Mouse (Mus musculus): Measurements from ENCODE around the gene Pitpnc1. TPM values are rescaled to one million over a fixed set of nuclear protein-coding genes. Genes with fewer than 3 reads are reported as not detected.
A peak's percentile ranks its signal among the peaks of the same experiment; 100 is the strongest.
"Not testable (repeated sequence)": the region's sequence is repeated elsewhere in the genome, so short reads cannot be mapped to it uniquely, and the experiment has no call there.

Pitpnc1 gene
- polyA plus RNA-seq (2012; rRNA removed), result 25.3 and 26.6 TPM in 2 replicates

DNA sequence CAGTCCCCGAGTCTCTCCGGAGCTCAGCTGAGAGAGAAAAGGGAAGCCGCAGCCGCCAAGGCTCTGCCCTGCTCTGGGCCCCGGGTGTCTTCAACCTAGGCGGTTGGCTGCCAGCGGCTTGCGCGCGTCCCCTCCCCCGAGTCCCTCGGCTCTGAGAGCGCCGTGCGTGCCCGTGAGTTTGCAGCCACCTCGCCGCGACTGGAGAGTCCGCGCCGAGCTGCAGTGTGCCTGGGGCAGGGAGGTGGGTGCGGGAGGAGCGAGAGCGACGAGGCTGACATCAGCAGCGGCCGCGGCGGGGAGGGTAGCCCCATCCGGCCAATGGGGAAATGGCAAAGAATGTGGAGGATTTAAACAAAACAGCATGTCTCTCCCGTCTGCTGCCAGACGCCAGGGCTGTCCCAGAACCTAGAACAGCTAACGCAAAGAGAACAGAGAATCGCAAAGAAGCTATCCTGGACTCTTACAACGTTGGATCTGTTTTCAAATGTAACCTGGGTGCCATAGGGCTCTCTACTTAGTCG, at the start of gene Pitpnc1:
Gene Pitpnc1 (minus strand): TSS at position 179 of the 521 bp plus-strand sequence.
- peak; percentile 68 to 86 for DNase-seq (ENCODE audit: extremely low spot score in 1 of 2, low spot score in 1 of 2)

DNA sequence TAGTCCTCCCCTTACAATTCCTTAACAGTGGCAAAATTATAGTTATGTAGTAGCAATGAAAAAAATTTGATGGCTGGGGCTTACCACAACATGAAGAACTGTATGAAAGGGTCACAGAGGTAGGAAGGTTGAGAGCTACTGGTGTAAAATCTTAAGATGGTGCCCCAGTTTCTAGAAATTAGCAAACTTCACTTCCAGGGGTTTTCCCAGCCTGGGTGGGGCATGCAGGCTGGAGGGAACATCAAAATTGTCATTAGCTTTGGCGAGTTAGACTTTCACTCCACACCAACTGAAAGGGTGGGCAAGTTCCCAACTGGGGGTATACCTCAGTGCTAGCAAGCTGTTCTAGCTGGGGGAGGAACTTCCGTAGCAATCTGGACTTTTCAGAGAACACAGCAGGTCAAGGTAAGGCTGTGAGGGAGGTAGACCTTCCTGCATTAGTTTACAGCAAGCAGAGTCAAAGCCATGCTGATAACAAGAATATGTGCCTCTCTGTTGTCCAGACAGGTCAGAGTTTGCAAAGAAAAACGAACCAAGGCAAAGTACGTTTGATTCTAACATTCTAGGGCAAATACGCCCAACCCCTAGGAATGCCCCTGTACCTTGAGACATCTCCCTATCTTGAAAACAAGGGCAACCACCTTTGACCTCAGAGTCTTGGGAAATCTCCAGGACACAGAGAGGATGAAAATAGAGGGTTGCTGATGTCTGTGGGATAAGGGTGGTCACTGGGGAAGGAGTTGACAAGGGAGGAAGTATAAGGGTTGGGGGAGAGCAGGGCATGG, 48.3 kb upstream of the Pitpnc1 start:
- no peak for DNase-seq (ENCODE audit: extremely low spot score in 1 of 2, low spot score in 1 of 2)

DNA sequence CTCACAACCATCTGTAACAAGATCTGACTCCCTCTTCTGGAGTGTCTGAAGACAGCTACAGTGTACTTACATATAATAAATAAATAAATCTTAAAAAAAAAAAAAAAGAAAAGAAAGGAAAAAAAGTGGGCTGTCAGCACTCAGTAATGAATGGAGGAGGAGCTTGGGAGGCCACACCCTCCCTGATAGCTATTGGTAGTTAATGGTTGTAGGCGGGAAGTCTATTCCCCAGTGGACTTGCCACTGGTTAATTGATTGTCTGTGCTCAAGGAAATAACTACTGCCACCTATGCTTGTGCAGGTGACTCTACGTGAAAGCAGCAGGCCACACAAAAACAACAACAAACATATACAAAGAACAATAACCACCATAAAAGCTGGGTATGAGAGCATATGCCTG, 45.9 kb upstream of the Pitpnc1 start:
- no peak for DNase-seq (ENCODE audit: extremely low spot score in 1 of 2, low spot score in 1 of 2)

DNA sequence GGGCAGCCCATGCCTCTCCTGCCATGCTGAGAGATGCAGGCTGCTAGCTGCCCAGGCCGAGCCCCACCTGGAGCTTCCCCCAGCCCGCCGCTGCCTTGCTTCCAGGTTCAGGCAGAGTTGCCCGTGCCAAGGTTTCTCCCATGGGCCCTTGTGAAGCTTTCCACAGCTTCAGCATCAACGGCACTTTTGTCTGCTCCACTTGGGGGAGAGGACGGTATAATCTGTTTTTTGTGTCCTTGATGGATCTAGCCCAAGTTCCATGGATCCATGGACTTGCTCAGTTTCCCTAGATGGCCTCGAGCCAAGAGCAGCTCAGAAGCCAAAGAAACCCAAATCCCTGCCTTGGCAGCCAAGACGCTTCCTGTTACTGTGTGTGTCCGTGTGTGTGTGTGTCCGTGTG, 42.5 kb upstream of the Pitpnc1 start:
- DNase-seq (ENCODE audit: extremely low spot score in 1 of 2, low spot score in 1 of 2), result no peak

DNA sequence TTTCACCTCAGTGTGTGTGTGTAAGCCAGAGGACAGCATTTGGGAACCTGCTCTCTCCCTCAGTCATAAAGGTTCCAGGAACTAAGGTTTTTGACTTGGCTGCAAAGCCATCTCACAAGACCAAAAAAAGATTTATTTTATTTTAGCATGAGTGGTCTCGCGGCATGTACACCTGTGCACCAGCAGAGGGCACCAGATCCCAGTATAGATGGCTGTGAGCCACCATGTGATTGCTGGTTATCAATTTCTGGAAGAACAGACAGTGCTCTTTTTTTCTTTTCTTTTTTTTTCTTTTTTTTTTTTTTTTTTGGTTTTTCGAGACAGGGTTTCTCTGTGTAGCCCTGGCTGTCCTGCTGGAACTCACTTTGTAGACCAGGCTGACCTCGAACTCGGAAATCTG, 41.5 kb upstream of the Pitpnc1 start:
- peak in 1 of 2 experiments; percentile 76 for DNase-seq (ENCODE audit: extremely low spot score in 1 of 2, low spot score in 1 of 2)

DNA sequence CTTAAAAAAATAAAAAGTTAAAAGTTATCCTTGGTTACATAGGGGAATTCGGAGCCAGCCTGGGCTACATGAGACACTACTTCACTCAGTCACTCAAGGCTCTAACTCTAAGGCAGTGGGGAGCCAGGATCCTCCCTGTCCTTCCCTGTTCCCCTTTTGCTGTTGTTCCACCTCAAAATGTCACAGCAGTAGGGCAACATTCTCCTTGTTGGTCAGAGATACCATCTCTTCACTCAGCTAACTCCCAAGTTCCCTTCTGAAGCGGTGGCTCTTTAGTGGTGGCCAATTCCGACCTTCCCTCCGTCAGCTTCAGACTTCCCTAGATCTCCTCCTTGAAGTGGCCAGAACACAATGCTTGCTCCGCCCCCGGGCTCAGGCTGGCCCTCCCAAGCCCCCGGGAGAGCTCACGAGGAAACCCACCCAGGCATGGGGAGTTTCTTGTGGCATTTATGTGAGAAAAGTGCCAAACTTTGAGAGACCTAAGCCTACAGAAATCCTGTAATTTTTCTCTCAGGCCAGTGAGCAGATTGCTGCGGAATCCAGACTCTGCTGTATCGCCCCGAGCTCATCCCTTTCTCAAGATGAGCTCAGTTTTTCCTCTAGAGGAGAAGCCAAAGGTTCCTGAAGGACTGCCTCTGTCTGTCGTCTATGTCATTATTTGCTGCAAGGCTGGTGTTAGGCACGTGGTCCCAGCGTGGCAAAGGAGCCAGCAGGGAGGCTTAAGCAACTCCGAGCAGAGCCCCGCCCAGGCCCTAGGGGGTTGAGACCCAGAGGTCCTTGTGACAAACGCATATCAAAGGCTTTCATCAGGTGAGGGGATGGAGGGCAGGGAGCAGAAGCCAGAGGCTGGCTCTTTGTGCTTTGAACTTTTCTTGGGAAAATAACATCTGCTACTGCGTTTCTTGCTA, 40.1 kb upstream of the Pitpnc1 start:
- DNase-seq (ENCODE audit: extremely low spot score in 1 of 2, low spot score in 1 of 2), result no peak

DNA sequence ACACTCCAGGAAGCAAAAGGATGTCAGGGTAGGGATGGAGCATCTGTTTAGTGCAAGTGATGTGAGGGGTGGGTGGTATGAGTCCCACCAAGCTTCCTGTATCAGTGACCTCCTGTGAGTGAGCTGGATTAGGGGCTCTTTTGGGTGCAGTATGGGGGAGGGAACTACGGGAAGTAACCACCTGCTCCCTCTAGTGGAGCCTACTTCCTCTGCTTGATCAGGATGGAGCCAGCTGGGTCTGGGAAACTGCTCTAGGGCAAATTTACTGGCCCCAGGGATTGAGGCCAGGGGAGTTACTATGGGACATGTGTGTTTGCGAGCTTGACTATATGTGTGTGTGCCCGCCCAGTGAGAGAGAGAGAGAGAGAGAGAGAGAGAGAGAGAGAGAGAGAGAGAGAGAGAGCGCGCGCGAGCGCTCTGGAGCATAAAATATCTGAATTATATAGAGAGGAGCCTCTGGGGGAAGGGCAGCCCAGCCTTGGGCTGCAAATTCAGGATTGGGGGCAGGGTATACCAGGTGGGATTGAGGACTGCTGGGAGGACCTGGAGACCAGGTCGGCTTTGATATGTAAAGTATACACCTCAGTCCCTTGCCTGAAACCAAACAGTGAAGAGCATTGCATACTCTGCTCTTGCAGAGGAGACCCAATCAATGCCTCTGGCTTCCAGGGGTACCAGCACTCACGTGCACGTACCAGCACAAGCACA, 39.3 kb upstream of the Pitpnc1 start:
- no peak for DNase-seq (ENCODE audit: extremely low spot score in 1 of 2, low spot score in 1 of 2)

DNA sequence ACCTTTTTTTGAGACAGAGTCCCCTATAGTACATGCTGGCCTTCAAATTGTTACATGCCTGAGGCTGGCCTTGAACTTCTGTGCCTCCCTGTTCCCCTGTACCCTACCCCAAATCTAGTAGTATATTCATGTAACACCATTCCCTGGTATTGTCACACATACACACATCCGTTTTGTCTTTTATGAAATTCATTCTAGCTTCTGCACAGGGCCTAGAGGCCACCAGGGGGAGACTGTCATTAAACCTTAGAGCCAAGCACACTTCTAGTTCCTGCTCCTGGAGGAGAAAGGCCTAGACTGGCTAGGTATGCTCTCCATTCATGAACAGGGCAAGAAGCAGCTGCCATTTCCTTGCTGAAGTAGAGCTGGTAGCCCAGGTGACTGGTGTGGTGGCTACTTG, 35.8 kb upstream of the Pitpnc1 start:
- DNase-seq (ENCODE audit: extremely low spot score in 1 of 2, low spot score in 1 of 2), result peak in 1 of 2 experiments; percentile 29

DNA sequence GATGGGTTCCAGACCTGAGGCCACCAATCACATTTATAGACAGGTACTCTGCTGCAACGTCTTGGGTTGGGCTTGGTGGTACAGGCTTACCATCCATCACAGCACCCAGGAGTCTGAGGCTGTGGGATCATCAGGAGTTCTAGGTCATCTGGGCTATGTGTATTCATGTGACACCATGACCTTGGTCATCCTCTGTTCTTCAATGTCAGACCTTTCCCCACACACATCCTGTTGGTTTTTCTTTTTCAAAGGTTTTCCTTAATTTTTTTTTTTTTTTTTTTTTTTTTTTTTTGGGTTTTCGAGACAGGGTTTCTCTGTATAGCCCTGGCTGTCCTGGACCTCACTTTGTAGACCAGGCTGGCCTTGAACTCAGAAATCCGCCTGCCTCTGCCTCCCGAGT, 33.9 kb upstream of the Pitpnc1 start:
- not testable (repeated sequence) for DNase-seq (ENCODE audit: extremely low spot score in 1 of 2, low spot score in 1 of 2)

DNA sequence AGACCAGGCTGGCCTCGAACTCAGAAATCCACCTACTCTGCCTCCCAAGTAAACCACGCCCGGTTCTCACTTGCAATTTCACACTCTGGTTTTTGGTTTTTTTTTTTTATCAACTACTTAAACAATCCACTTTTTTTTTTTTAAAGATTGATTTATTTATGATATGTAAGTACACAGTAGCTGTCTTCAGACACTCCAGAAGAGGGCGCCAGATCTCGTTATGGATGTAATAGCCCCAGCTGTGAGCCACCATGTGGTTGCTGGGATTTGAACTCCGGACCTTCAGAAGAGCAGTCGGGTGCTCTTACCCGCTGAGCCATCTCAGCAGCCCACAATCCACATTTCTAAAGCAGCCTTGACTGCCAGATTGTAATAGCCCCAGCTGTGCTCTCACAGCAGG, 32.3 kb upstream of the Pitpnc1 start:
- DNase-seq (ENCODE audit: extremely low spot score in 1 of 2, low spot score in 1 of 2), result no peak

DNA sequence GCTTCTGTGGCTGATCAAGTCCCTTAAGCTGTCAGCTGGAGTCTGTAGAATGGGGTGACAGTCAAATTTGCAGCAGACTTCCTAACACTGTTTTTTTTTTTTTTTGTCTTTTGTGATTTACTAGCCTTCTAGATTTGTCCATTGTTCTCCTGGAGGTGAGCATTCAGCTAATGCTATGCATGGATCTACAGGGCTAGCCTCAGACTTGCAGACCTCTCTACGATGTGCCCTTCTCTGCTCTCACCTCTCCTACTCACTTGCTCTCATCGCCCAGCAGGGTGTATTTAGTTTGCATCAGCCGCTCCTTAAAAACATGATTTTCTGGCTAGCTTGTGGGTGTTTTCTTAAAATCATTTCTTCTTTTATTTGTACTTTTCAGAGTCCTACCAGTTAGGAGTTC, 13.8 kb upstream of the Pitpnc1 start:
- no peak for DNase-seq (ENCODE audit: extremely low spot score in 1 of 2, low spot score in 1 of 2)

DNA sequence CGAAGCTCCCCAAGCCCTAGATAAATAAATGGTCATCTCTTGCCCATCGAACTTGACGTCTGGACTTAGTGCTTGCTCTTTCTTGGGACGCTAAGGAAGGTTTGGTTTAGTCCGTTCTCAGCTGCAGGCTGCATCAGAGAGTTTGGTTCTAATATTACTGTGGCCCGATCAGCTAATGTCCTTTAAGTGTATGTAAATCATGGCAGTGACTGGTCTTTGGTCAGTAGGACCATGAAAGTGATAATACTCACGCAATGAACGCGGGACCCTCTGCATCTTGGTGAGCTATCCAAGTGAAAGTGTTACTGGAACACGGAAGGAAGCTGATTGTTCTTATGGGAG, 9.3 kb upstream of the Pitpnc1 start:
- DNase-seq (ENCODE audit: extremely low spot score in 1 of 2, low spot score in 1 of 2), result no peak

DNA sequence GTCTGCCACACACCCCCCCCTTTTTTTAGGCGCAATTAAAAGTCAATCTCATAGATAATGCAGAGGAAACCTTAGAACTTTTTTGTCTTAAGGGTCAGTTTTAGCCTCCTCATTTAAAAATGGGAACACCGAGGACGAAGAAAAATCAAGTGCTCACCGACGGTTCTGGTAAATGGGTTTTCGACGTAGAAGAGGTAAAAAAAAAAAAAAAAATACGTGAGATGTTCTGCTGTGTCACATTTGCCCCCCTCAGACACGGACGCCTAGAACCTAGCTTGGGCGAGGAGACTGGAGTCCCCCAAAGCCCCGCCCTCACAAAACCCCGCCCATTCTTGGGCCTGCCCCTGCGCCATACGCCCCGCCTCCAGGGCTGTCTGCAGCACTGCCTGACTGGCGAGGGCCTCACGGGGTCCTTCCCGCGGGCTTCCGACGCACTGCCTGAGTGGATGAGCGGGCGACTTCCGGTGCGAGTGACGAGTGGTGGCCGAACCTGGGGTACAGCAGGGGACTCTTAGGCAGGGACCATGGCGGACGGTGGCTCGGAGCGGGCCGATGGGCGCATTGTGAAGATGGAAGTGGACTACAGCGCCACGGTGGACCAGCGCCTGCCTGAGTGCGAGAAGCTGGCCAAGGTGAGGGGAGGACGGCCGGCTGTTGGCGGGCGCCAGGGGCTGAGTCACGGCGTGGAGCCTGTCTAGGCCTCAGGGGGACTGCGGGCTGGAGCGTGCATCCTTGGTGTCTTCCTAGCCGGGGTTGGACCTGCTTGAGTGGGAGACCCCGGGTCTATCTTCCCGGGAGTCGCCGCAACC, 8.8 kb upstream of the Pitpnc1 start, which contains the start of gene Psmd12:
Gene Psmd12 (plus strand): TSS at position 432 of the 809 bp plus-strand sequence.
- DNase-seq (ENCODE audit: extremely low spot score in 1 of 2, low spot score in 1 of 2), result peak; percentile 83 to 96

DNA sequence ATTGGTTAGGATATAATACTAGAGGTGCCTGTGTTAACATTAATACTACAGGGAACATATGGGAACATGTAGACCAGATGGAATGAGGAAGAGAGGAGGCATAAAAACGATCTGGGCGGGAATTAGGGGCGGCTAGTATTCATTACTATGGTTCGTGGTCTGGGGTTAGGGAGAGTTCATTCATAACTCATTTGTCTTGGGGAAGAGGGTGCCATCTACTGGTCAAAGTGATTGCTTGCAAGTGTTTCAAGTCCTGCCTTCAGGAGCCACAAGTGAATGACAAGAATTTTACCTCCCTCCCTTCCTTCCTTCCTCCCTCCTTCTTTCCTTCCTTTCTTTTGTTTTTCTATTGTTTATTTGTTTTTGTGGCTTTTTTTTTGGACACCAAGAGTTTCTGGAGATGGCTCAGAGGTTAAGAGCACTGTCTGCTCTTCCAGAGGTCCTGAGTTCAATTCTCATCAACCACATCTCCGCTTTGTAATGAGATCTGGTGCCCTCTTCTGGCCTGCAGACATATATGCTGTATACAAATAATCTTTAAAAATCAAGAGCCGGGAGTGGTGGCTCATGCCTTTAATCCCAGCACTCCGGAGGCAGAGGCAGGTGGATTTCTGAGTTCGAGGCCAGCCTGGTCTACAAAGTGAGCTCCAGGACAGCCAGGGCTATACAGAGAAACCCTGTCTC, 2.8 kb upstream of the Pitpnc1 start:
- peak; percentile 33 to 80 for DNase-seq (ENCODE audit: extremely low spot score in 1 of 2, low spot score in 1 of 2)

DNA sequence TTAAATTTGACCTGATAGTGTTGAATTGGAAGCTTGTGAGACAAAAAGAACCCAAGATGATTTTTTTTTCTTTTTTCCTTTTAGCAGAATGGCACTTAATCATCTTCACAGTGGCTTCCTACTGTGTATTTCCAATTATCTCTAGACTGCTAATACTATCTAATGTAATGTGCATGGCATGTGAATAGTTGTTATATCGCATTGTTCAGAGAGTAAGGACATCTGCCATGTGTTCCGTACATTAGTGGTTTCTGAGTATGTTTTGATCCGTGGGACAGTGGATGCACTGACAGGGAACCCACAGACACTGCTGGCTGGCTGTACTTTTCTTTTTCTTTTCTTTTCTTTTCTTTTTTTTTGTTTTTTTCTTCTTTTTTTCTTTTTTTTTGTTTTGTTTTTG, 1.8 kb upstream of the Pitpnc1 start:
- no peak for DNase-seq (ENCODE audit: extremely low spot score in 1 of 2, low spot score in 1 of 2)

DNA sequence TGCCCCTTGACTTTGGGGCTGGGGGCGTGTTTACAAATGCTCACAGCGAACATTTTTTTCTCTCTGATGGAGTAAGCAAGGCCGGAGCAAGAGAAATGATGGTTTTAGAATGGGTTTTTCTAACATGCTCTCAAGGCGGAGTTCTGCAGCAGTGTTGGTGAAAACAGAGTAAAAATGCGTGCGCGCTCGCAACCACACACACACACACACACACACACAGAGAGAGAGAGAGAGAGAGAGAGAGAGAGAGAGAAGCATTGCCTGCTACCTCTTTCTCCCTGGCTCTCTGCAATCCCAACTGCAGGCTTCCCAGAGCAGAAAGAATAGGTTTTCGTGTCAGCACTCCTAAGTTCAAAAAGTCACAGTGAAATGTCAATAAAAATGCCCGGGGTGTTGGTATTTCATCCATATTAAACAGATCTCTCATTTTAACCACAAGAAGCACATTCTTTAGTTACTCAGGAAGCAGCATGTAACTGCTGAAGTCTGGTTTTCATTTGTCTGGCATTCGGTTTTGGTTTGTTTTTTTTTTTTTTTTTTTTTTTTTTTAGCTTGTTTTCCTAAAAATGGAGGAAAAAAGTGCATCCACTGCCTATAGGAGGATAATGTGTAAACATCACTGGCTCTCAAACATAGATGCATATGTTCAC, 697 bp upstream of the Pitpnc1 start:
- DNase-seq (ENCODE audit: extremely low spot score in 1 of 2, low spot score in 1 of 2), result no peak

DNA sequence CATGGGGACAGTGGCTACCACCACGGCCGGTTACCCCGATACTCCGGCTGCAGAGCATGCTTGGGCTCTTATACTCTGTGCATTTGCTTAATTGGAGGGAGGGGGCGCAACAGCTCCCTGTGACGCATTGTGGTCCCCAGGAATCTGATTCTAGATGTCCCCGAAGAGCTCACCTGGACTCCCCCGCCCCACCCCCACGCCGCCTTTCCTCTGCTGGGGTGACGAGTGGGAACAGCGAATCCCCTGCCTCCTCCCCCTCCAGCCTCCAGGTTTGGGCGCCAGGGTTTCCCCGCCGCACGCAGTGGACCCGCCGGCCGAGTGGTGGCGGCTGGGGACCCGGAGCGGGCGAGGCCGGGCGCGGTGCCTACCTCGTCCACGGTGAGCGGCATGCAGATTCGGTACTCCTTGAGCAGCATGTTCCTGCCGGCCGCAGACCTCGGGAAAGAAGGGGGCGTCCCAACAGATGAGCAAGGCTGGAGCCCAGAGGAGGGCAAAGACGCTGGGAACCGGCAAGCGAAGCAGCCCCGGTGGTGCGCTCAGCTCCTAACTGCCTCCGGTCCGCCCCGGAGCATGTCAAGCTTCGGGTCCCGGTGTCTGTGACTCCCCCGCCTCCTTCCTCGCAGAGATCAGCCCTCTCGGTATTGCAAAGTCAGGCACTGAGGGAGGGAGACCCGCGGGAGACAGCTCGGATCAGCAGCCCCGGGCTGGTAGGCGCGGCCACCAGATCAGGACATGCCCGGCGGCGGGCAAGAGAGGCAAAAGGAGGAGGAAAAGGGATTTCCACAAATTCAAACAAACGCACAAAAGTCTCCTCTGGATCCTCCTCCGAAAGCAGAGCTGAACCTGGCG, 752 bp downstream of the Pitpnc1 start:
- peak; percentile 12 to 54 for DNase-seq (ENCODE audit: extremely low spot score in 1 of 2, low spot score in 1 of 2)

DNA sequence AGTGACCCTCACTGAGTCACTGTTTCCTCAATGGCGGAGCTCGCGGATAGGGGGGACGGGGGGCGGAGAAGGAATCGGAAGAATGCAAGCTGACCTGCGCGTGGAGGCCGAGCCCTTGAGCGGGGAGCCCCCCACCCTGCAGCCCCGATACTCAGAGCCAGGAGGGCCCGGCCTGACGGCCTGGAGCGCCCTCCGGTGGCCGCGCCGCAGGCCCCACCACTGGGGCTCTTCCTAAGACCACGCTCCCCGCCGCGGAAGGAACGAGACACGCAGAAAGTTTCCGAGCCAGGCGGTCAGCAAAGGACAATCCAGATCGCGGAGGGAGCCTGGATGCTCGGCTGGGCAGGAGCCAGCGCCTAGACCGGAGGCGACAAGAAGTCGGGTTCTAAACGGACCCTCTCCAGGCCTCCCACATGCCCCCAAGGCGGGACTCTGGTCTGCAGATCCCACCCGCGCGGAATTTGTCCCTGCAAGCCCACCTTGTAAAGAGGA, 1.4 kb downstream of the Pitpnc1 start:
- peak; percentile 20 to 79 for DNase-seq (ENCODE audit: extremely low spot score in 1 of 2, low spot score in 1 of 2)
